14 mouse cellular contexts compared by ENCODE assay signal in genomic region chr2:124291145-124291544, GRCm38 (mm10).
A peak's percentile ranks its signal among the peaks of the same experiment; 100 is the strongest.
DNase-seq lines count a peak whose midpoint lies in the region; ATAC-seq lines count a peak whose summit lies in the region.
"Had no signal": no experiment of that assay in that cellular context is flagged by ENCODE, and none has a peak within 500 bp of the region (broad histone marks: within the 10 kb centered on the region; RNA-seq: fewer than 3 reads in every experiment).

No protein-coding gene starts in this region.

- no peaks in the 10 kb centered on the region for H3K27me3 ChIP-seq in forebrain, embryonic 11.5 days (ENCODE audit: control insufficient read depth, insufficient read depth, low read length)
- H3K27me3 ChIP-seq in forebrain, embryonic 10.5 days (ENCODE audit: poor library complexity, severe bottlenecking) = no peaks in the 10 kb centered on the region

- DNase-seq in forebrain, embryonic 11.5 days (ENCODE audit: low spot score) = no peak
- no peak for DNase-seq in forebrain, embryonic 10.5 days (ENCODE audit: extremely low spot score, low spot score)
- peak; percentile 11 for DNase-seq in lung, postnatal 10 days
- no peak for DNase-seq in lung, postnatal 36 days
- peak; percentile 65 for DNase-seq in layer of hippocampus, adult 9-11 months
- DNase-seq in right cerebral cortex, postnatal 36 days (ENCODE audit: low spot score in 2 of 2) = peak; percentile 14 to 68
- DNase-seq in adrenal gland, postnatal 36 days = no peak
- DNase-seq in spleen, postnatal 36 days (ENCODE audit: low spot score in 2 of 2) = no peak
- DNase-seq: adrenal gland, adult 8-10 months; gastrocnemius, postnatal 10 days; kidney, postnatal 25 days had no signal

- ATAC-seq in forebrain, embryonic 11.5 days (replicated peaks; ENCODE audit: low FRiP score) = 0 out of 2 replicates have a peak, but pooled peaks have one; percentile 15
- ATAC-seq: intestine, embryonic 16.5 days had no signal

- no peak overlapping the region for H3K4me3 ChIP-seq in forebrain, embryonic 11.5 days (ENCODE audit: low read depth, low read length)
- H3K4me3 ChIP-seq in forebrain, embryonic 10.5 days = no peak overlapping the region

- no peaks in the 10 kb centered on the region for H3K36me3 ChIP-seq in forebrain, embryonic 11.5 days (ENCODE audit: control insufficient read depth, insufficient read depth, low read length)
- no peaks in the 10 kb centered on the region for H3K36me3 ChIP-seq in forebrain, embryonic 10.5 days (replicated peaks)

- H3K4me1 ChIP-seq in forebrain, embryonic 11.5 days (replicated peaks; ENCODE audit: control insufficient read depth, insufficient read depth, low read length) = no peaks in the 10 kb centered on the region
- no peaks in the 10 kb centered on the region for H3K4me1 ChIP-seq in forebrain, embryonic 10.5 days

- no peak overlapping the region for H3K27ac ChIP-seq in forebrain, embryonic 11.5 days (ENCODE audit: low read depth, low read length)
- no peak overlapping the region for H3K27ac ChIP-seq in forebrain, embryonic 10.5 days
- H3K27ac ChIP-seq: macrophage had no signal

- no peaks in the 10 kb centered on the region for H3K9me3 ChIP-seq in forebrain, embryonic 11.5 days (ENCODE audit: control insufficient read depth, low read length)
- H3K9me3 ChIP-seq in forebrain, embryonic 10.5 days = no peaks in the 10 kb centered on the region; the same call in 1 of the 2 replicates

- no peak overlapping the region for H3K4me2 ChIP-seq in forebrain, embryonic 11.5 days (ENCODE audit: low read depth, low read length, severe bottlenecking)
- H3K4me2 ChIP-seq: heart, embryonic 11.5 days had no signal

- no peak overlapping the region for H3K9ac ChIP-seq in forebrain, embryonic 11.5 days (ENCODE audit: low read length)

- WGBS in forebrain, embryonic 11.5 days = 86% methylated on average over 3 of the region's 3 CpGs
- WGBS in forebrain, embryonic 10.5 days = 93% methylated on average over 3 of the region's 3 CpGs

Comparison
In these comparisons a context has a peak if more than half of its experiments do, and no peak if none do; other contexts are left out.
1. DNase-seq: peak in lung, postnatal 10 days (single experiment), layer of hippocampus, adult 9-11 months (single experiment) and right cerebral cortex, postnatal 36 days (2 of 2); none in forebrain, embryonic 11.5 days (single experiment), forebrain, embryonic 10.5 days (single experiment), lung, postnatal 36 days (single experiment), adrenal gland, postnatal 36 days (0 of 2) and spleen, postnatal 36 days (0 of 2).